9 mouse cellular contexts compared by ENCODE assay signal in the genomic region with DNA sequence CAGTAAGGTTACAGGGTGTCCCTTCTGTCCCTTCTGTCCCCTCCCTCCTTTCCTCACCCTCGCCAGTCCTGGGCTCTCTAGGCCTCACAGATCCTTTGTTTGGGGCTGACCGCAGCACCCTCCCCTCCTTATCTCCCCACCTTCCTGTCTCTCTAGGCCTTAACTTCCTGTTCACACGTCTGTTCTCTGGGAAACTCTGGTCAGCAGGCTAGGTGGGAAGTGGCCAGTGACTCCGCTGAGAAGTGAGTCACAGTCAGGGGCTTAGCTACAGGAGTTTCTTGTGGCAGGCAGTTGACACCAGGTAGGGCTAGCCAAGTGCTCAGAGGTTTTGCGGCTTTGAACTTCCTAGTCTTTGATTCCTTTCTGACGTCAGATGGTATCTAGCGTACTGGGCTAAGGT. TPM values are rescaled to one million over a fixed set of nuclear protein-coding genes. Genes with fewer than 3 reads are reported as not detected.
DNase-seq lines count a peak whose midpoint lies in the region; ATAC-seq and TF ChIP-seq lines count a peak whose summit lies in the region.
"Had no signal": no experiment of that assay in that cellular context is flagged by ENCODE, and none has a peak within 500 bp of the region (broad histone marks: within the 10 kb centered on the region; RNA-seq: fewer than 3 reads in every experiment).

No protein-coding gene starts in this region.

- peak overlapping the region; percentile 2; the same call in 1 of the 2 replicates for H3K9ac ChIP-seq in heart, embryonic 13.5 days
- no peak overlapping the region for H3K9ac ChIP-seq in lung, postnatal 0 days (replicated peaks; ENCODE audit: low read depth)
- no peak overlapping the region for H3K9ac ChIP-seq in forebrain, embryonic 12.5 days

- peak overlapping the region; percentile 71 for H3K27ac ChIP-seq in heart, embryonic 13.5 days (replicated peaks)
- H3K27ac ChIP-seq in lung, postnatal 0 days (ENCODE audit: low read length) = peak overlapping the region; percentile 49
- H3K27ac ChIP-seq in forebrain, embryonic 12.5 days = no peak overlapping the region

- H3K9me3 ChIP-seq in heart, embryonic 13.5 days = no peaks in the 10 kb centered on the region
- no peaks in the 10 kb centered on the region for H3K9me3 ChIP-seq in lung, postnatal 0 days (ENCODE audit: low read length)
- no peaks in the 10 kb centered on the region for H3K9me3 ChIP-seq in forebrain, embryonic 12.5 days

- no peak overlapping the region for H3K4me3 ChIP-seq in heart, embryonic 13.5 days
- H3K4me3 ChIP-seq in lung, postnatal 0 days (ENCODE audit: low read depth, low read length) = no peak overlapping the region
- no peak overlapping the region for H3K4me3 ChIP-seq in forebrain, embryonic 12.5 days (replicated peaks)

- H3K36me3 ChIP-seq in heart, embryonic 13.5 days = peaks cover 52% of the 10 kb centered on the region
- H3K36me3 ChIP-seq in lung, postnatal 0 days (ENCODE audit: insufficient read depth, low read length) = peaks cover 26% of the 10 kb centered on the region; the same call in 1 of the 2 replicates
- H3K36me3 ChIP-seq in forebrain, embryonic 12.5 days (replicated peaks) = peaks cover 14% of the 10 kb centered on the region; the same call in 1 of the 2 replicates

- 34% methylated on average over 7 of the region's 7 CpGs for WGBS in heart, embryonic 13.5 days
- WGBS in lung, postnatal 0 days = 32% methylated on average over 7 of the region's 7 CpGs
- 78% methylated on average over 7 of the region's 7 CpGs for WGBS in forebrain, embryonic 12.5 days

- no peak for ATAC-seq in heart, embryonic 13.5 days (ENCODE audit: extremely low read depth, insufficient number of reproducible peaks, low FRiP score, low TSS enrichment)
- peak; percentile 66 for ATAC-seq in lung, postnatal 0 days
- ATAC-seq in forebrain, embryonic 12.5 days (ENCODE audit: low FRiP score) = no peak

- peak; percentile 90 for TF ChIP-seq EP300 in lung, postnatal 0 days (IDR thresholded peaks at IDR 0.05)

- no peaks in the 10 kb centered on the region for H3K27me3 ChIP-seq in heart, embryonic 13.5 days (replicated peaks)
- no peaks in the 10 kb centered on the region for H3K27me3 ChIP-seq in lung, postnatal 0 days (replicated peaks; ENCODE audit: insufficient read depth, low read length)
- H3K27me3 ChIP-seq in forebrain, embryonic 12.5 days = 0 out of 2 replicates have a peak, but pooled peaks cover 4% of the 10 kb centered on the region

- H3K4me2 ChIP-seq in heart, embryonic 13.5 days = no peak overlapping the region
- H3K4me2 ChIP-seq in lung, postnatal 0 days (replicated peaks; ENCODE audit: low read depth, low read length) = no peak overlapping the region
- no peak overlapping the region for H3K4me2 ChIP-seq in forebrain, embryonic 12.5 days

- H3K4me1 ChIP-seq in heart, embryonic 13.5 days = peaks cover 62% of the 10 kb centered on the region
- H3K4me1 ChIP-seq in lung, postnatal 0 days (ENCODE audit: insufficient read depth, low read depth, low read length) = peaks cover 27% of the 10 kb centered on the region; the same call in 1 of the 2 replicates
- H3K4me1 ChIP-seq in forebrain, embryonic 12.5 days = peaks cover 20% of the 10 kb centered on the region

- TF ChIP-seq CTCF in lung, postnatal 0 days (IDR thresholded peaks at IDR 0.05) = no peak

- DNase-seq in 416B (ENCODE audit: low read depth) = peak; percentile 98
- DNase-seq in CD4-positive helper T cell, adult 2 months (ENCODE audit: low read depth, low spot score) = peak; percentile 85
- DNase-seq in lung, postnatal 0 days (ENCODE audit: low spot score) = peak; percentile 75
- no peak for DNase-seq in cerebellum, adult 8-10 months
- DNase-seq in embryo, embryonic 10.5 days (ENCODE audit: low spot score) = no peak
- DNase-seq: cerebellum, postnatal 25 days had no signal

RNA-seq across cellular contexts. Expression of gene Ifitm5, which starts 3.1 kb away (rescaled TPM):
- polyA plus RNA-seq in heart, embryonic 13.5 days (2015; fragmentation: Nextera tagmentation; extraction: Ambion mirVana) = 1.2 TPM in 2 replicates
- 1.6 and 1.8 TPM in 2 replicates for polyA plus RNA-seq in lung, postnatal 0 days (2015; fragmentation: Nextera tagmentation; extraction: Ambion mirVana)
- 0.78 and 1.4 TPM in 2 replicates for polyA plus RNA-seq in forebrain, embryonic 12.5 days (2016; fragmentation: Nextera tagmentation; extraction: Ambion mirVana)
- polyA plus RNA-seq: frontal cortex, adult 2 months had no signal

RNA-seq across cellular contexts. Expression of gene Pgghg, which starts 5.8 kb away (rescaled TPM):
- 13.1 and 13.8 TPM in 2 replicates for polyA plus RNA-seq in heart, embryonic 13.5 days (2015; fragmentation: Nextera tagmentation; extraction: Ambion mirVana)
- 12.7 and 14.4 TPM in 2 replicates for polyA plus RNA-seq in lung, postnatal 0 days (2015; fragmentation: Nextera tagmentation; extraction: Ambion mirVana)
- 12.7 and 12.9 TPM in 2 replicates for polyA plus RNA-seq in forebrain, embryonic 12.5 days (2016; fragmentation: Nextera tagmentation; extraction: Ambion mirVana)

RNA-seq across cellular contexts. Expression of gene Gm45717, which starts 8.8 kb away (rescaled TPM):
- not detected in 2 replicates for polyA plus RNA-seq in heart, embryonic 13.5 days (2015; fragmentation: Nextera tagmentation; extraction: Ambion mirVana)
- polyA plus RNA-seq in lung, postnatal 0 days (2015; fragmentation: Nextera tagmentation; extraction: Ambion mirVana) = 0.31 TPM in 1 of 2 replicates, not detected in the other
- not detected in 2 replicates for polyA plus RNA-seq in forebrain, embryonic 12.5 days (2016; fragmentation: Nextera tagmentation; extraction: Ambion mirVana)
- polyA plus RNA-seq: frontal cortex, adult 2 months had no signal

RNA-seq across cellular contexts. Expression of gene Ifitm2, which starts 8.8 kb away (rescaled TPM):
- polyA plus RNA-seq in heart, embryonic 13.5 days (2015; fragmentation: Nextera tagmentation; extraction: Ambion mirVana) = 505 and 535 TPM in 2 replicates
- 1,373 and 1,710 TPM in 2 replicates for polyA plus RNA-seq in lung, postnatal 0 days (2015; fragmentation: Nextera tagmentation; extraction: Ambion mirVana)
- 178 and 217 TPM in 2 replicates for polyA plus RNA-seq in forebrain, embryonic 12.5 days (2016; fragmentation: Nextera tagmentation; extraction: Ambion mirVana)

RNA-seq across cellular contexts. Expression of gene Ifitm1, which starts 20.0 kb away (rescaled TPM):
- polyA plus RNA-seq in heart, embryonic 13.5 days (2015; fragmentation: Nextera tagmentation; extraction: Ambion mirVana) = 9.7 and 15.9 TPM in 2 replicates
- 402 and 510 TPM in 2 replicates for polyA plus RNA-seq in lung, postnatal 0 days (2015; fragmentation: Nextera tagmentation; extraction: Ambion mirVana)
- polyA plus RNA-seq in forebrain, embryonic 12.5 days (2016; fragmentation: Nextera tagmentation; extraction: Ambion mirVana) = 5.8 and 6.2 TPM in 2 replicates

Comparison
In these comparisons a context has a peak if more than half of its experiments do, and no peak if none do; other contexts are left out.
1. DNase-seq: peak in 416B (single experiment), CD4-positive helper T cell, adult 2 months (single experiment) and lung, postnatal 0 days (single experiment); none in cerebellum, adult 8-10 months (single experiment) and embryo, embryonic 10.5 days (single experiment).